Mouse (Mus musculus): Measurements from ENCODE around the gene Lars2.

The Lars2 gene

GRCm38 (mm10) chr9:123506270-123507146, 139.8 kb downstream of the Lars2 start:
- DNase-seq (ENCODE audit: low read depth, low spot score): no peak

- DNase-seq (ENCODE audit: low read depth, low spot score): no peak
These were observed 140.7 kb downstream of the Lars2 start for GRCm38 (mm10) chr9:123507380-123507779.

- no peak for DNase-seq (ENCODE audit: low read depth, low spot score)
These were observed 142.3 kb downstream of the Lars2 start for GRCm38 (mm10) chr9:123508986-123509385.

- DNase-seq (ENCODE audit: low read depth, low spot score): no peak
These were observed 143.2 kb downstream of the Lars2 start for GRCm38 (mm10) chr9:123509638-123510604.

- DNase-seq (ENCODE audit: low read depth, low spot score): no peak
These were observed 144.2 kb downstream of the Lars2 start for GRCm38 (mm10) chr9:123510926-123511325.

All from WW6 (cell line).